Mouse (Mus musculus) liver, embryonic 13.5 days (tissue): ENCODE measurements around the gene Prkaca. TPM values are rescaled to one million over a fixed set of nuclear protein-coding genes. Genes with fewer than 3 reads are reported as not detected.
"Not testable (repeated sequence)": the region's sequence is repeated elsewhere in the genome, so short reads cannot be mapped to it uniquely, and the experiment has no call there.

ENCODE experiments used
- ATAC-seq: fragments of 200-750 bp; cut with Nextera tagmentation; 2 replicates; pipeline ENCODE4 v1.8.0; 2017; ENCODE audit warnings: low read depth, mild to moderate bottlenecking, moderate number of reproducible peaks, moderate library complexity
- DNase-seq: peaks from one replicate; pipeline ENCODE4 v3.0.0; 2022
- H3K27ac ChIP-seq: fragments of 300-500 bp; sonication (generic); 2 replicates; pipeline ENCODE4 v1.5.1; 2015; ENCODE audit warnings: moderate library complexity, mild to moderate bottlenecking, inconsistent platforms
- H3K27me3 ChIP-seq: fragments of 300-500 bp; sonication (generic); 2 replicates; pipeline ENCODE4 v1.6.1; 2015; ENCODE audit warnings: mild to moderate bottlenecking, inconsistent platforms
- H3K36me3 ChIP-seq: fragments of 300-500 bp; sonication (generic); 2 replicates; pipeline ENCODE4 v1.6.1; 2015; ENCODE audit warnings: mild to moderate bottlenecking, inconsistent platforms
- H3K4me1 ChIP-seq: fragments of 300-500 bp; sonication (generic); replicated peaks from 2 replicates; pipeline ENCODE4 v1.6.1; 2015; ENCODE audit warnings: inconsistent platforms
- H3K4me2 ChIP-seq: fragments of 300-500 bp; sonication (generic); 2 replicates; pipeline ENCODE4 v1.6.1; 2015; ENCODE audit warnings: inconsistent platforms, mild to moderate bottlenecking, moderate library complexity
- H3K4me3 ChIP-seq: fragments of 300-500 bp; sonication (generic); replicated peaks from 2 replicates; pipeline ENCODE4 v1.5.1; 2015; ENCODE audit warnings: mild to moderate bottlenecking, inconsistent platforms
- H3K9ac ChIP-seq: fragments of 300-500 bp; sonication (generic); 2 replicates; pipeline ENCODE4 v1.6.1; 2015; ENCODE audit warnings: mild to moderate bottlenecking, inconsistent platforms
- H3K9me3 ChIP-seq: fragments of 300-500 bp; sonication (generic); replicated peaks from 2 replicates; pipeline ENCODE4 v1.6.1; 2016; ENCODE audit warnings: inconsistent platforms
- WGBS: fragments of 180-500 bp; shearing (Covaris S2); methylation state at CpG from one replicate; pipeline ENCODE4 v1.1.7; 2015; ENCODE audit not compliant: insufficient replicate concordance; 5-methylcytosine and 5-hydroxymethylcytosine counted together
- polyA plus RNA-seq: library from polyadenylated mRNA; unstranded; fragments of >200 nt; fragmentation: Nextera tagmentation; extraction: Ambion mirVana; gene quantifications from 2 replicates; pipeline ENCODE4 v1.2.1, GENCODE M21; 2015

Gene Prkaca
- polyA plus RNA-seq, 1 experiment from 2014 or later = 50.5 TPM

GRCm38 (mm10) chr8:83976101-83976630 is 3.4 kb downstream of the Prkaca start:
- DNase-seq = no peak
- 67% methylated on average over 4 of the region's 4 CpGs for WGBS
- Histone ChIP-seq H3K4me1 (peaks cover 62% of the 10 kb centered on the region), H3K27me3 (no peaks in the 10 kb centered on the region), H3K27ac (no peak overlapping the region), H3K4me3 (no peak overlapping the region), H3K9ac (no peak overlapping the region), H3K36me3 (peaks cover 15% of the 10 kb centered on the region), H3K4me2 (no peak overlapping the region), H3K9me3 (no peaks in the 10 kb centered on the region)
- no peak for ATAC-seq

GRCm38 (mm10) chr8:83976779-83977350 is 4.1 kb downstream of the Prkaca start:
- no peak overlapping the region for H3K4me2 ChIP-seq
- H3K4me1 ChIP-seq = peaks cover 55% of the 10 kb centered on the region
- no peaks in the 10 kb centered on the region for H3K9me3 ChIP-seq
- H3K27me3 ChIP-seq = no peaks in the 10 kb centered on the region
- DNase-seq (no peak), ATAC-seq (no peak)
- H3K36me3 ChIP-seq = peaks cover 19% of the 10 kb centered on the region
- 0 out of 2 replicates have a peak overlapping the region, but pooled peaks have one; percentile 35 for H3K27ac ChIP-seq
- H3K4me3 ChIP-seq = no peak overlapping the region
- WGBS = 81% methylated on average over 5 of the region's 5 CpGs
- H3K9ac ChIP-seq = no peak overlapping the region

- Histone ChIP-seq H3K4me2 (no peak overlapping the region), H3K4me1 (peaks cover 55% of the 10 kb centered on the region), H3K27ac (peak overlapping the region; percentile 35), H3K9me3 (no peaks in the 10 kb centered on the region), H3K27me3 (no peaks in the 10 kb centered on the region), H3K9ac (no peak overlapping the region), H3K4me3 (no peak overlapping the region), H3K36me3 (peaks cover 27% of the 10 kb centered on the region)
- 43% methylated on average over 6 of the region's 6 CpGs for WGBS
- ATAC-seq (no peak), DNase-seq (no peak)
Observed at GRCm38 (mm10) chr8:83977646-83978045, 4.9 kb downstream of the Prkaca start.

GRCm38 (mm10) chr8:83978200-83978599 is 5.4 kb downstream of the Prkaca start:
- no peak for ATAC-seq
- DNase-seq = no peak
- Histone ChIP-seq H3K4me3 (no peak overlapping the region), H3K9me3 (no peaks in the 10 kb centered on the region), H3K27me3 (no peaks in the 10 kb centered on the region), H3K27ac (peak overlapping the region; percentile 35; the same call in 1 of the 2 replicates), H3K4me1 (peaks cover 56% of the 10 kb centered on the region), H3K36me3 (peaks cover 32% of the 10 kb centered on the region), H3K9ac (no peak overlapping the region), H3K4me2 (no peak overlapping the region)
- WGBS = 72% methylated on average over 9 of the region's 9 CpGs

- H3K9ac ChIP-seq = no peak overlapping the region
- no peaks in the 10 kb centered on the region for H3K9me3 ChIP-seq
- WGBS = 71% methylated on average over 1 of the region's 1 CpGs
- DNase-seq = no peak
- no peak overlapping the region for H3K27ac ChIP-seq
- ATAC-seq = no peak
- H3K36me3 ChIP-seq = peaks cover 50% of the 10 kb centered on the region
- H3K4me1 ChIP-seq = peaks cover 35% of the 10 kb centered on the region
- no peak overlapping the region for H3K4me3 ChIP-seq
- H3K27me3 ChIP-seq = no peaks in the 10 kb centered on the region
- H3K4me2 ChIP-seq = no peak overlapping the region
Observed at GRCm38 (mm10) chr8:83980250-83980649, 7.5 kb downstream of the Prkaca start.

GRCm38 (mm10) chr8:83980845-83981244 is 8.1 kb downstream of the Prkaca start:
- H3K36me3 ChIP-seq = peaks cover 54% of the 10 kb centered on the region
- H3K4me3 ChIP-seq = no peak overlapping the region
- peaks cover 34% of the 10 kb centered on the region for H3K4me1 ChIP-seq
- H3K4me2 ChIP-seq = no peak overlapping the region
- DNase-seq (no peak), ATAC-seq (no peak)
- H3K27me3 ChIP-seq = no peaks in the 10 kb centered on the region
- H3K9ac ChIP-seq = no peak overlapping the region
- no peak overlapping the region for H3K27ac ChIP-seq
- no peaks in the 10 kb centered on the region for H3K9me3 ChIP-seq
- WGBS = 74% methylated on average over 8 of the region's 8 CpGs

- Histone ChIP-seq H3K9ac (no peak overlapping the region), H3K4me3 (no peak overlapping the region), H3K27ac (no peak overlapping the region), H3K27me3 (no peaks in the 10 kb centered on the region), H3K4me2 (no peak overlapping the region), H3K4me1 (peaks cover 28% of the 10 kb centered on the region), H3K36me3 (peaks cover 61% of the 10 kb centered on the region), H3K9me3 (no peaks in the 10 kb centered on the region)
- ATAC-seq (no peak), DNase-seq (no peak)
- WGBS = 85% methylated on average over 7 of the region's 7 CpGs
Observed at GRCm38 (mm10) chr8:83981533-83981932, 8.7 kb downstream of the Prkaca start.

GRCm38 (mm10) chr8:83982449-83982848 is 9.7 kb downstream of the Prkaca start:
- Histone ChIP-seq H3K9me3 (no peaks in the 10 kb centered on the region), H3K27ac (no peak overlapping the region), H3K4me1 (peaks cover 19% of the 10 kb centered on the region), H3K36me3 (peaks cover 70% of the 10 kb centered on the region), H3K4me3 (no peak overlapping the region), H3K9ac (no peak overlapping the region), H3K4me2 (no peak overlapping the region), H3K27me3 (no peaks in the 10 kb centered on the region)
- ATAC-seq = peak; percentile 80
- DNase-seq = no peak
- 56% methylated on average over 4 of the region's 4 CpGs for WGBS

GRCm38 (mm10) chr8:83983222-83983621 is 10.4 kb downstream of the Prkaca start:
- ATAC-seq, H3K9me3 ChIP-seq, H3K4me2 ChIP-seq, DNase-seq, H3K4me3 ChIP-seq, H3K27ac ChIP-seq, H3K9ac ChIP-seq, H3K27me3 ChIP-seq: not testable (repeated sequence)
- Histone ChIP-seq H3K4me1 (peaks cover 11% of the 10 kb centered on the region), H3K36me3 (peaks cover 78% of the 10 kb centered on the region)
- WGBS = 86% methylated on average over 2 of the region's 2 CpGs

GRCm38 (mm10) chr8:83989243-83989642 is 16.4 kb downstream of the Prkaca start:
- ATAC-seq (no peak), DNase-seq (no peak)
- peaks cover 36% of the 10 kb centered on the region for H3K4me1 ChIP-seq
- H3K27me3 ChIP-seq = no peaks in the 10 kb centered on the region
- no peak overlapping the region for H3K9ac ChIP-seq
- H3K4me3 ChIP-seq = no peak overlapping the region
- H3K9me3 ChIP-seq = no peaks in the 10 kb centered on the region
- H3K4me2 ChIP-seq = no peak overlapping the region
- WGBS = 55% methylated on average over 7 of the region's 7 CpGs
- H3K27ac ChIP-seq = no peak overlapping the region
- H3K36me3 ChIP-seq = peaks cover 75% of the 10 kb centered on the region

- H3K9me3 ChIP-seq = no peaks in the 10 kb centered on the region
- 88% methylated on average over 14 of the region's 14 CpGs for WGBS
Observed at GRCm38 (mm10) chr8:83990170-83990569, 17.4 kb downstream of the Prkaca start.

GRCm38 (mm10) chr8:83992488-83992887 is 19.7 kb downstream of the Prkaca start:
- Histone ChIP-seq H3K4me3 (no peak overlapping the region), H3K36me3 (peaks cover 49% of the 10 kb centered on the region), H3K9ac (peak overlapping the region; percentile 49), H3K9me3 (no peaks in the 10 kb centered on the region), H3K27me3 (no peaks in the 10 kb centered on the region), H3K4me2 (peak overlapping the region; percentile 24; the same call in 1 of the 2 replicates), H3K27ac (peak overlapping the region; percentile 69), H3K4me1 (peaks cover 54% of the 10 kb centered on the region)
- WGBS = 14% methylated on average over 2 of the region's 2 CpGs
- ATAC-seq = peak; percentile 62
- DNase-seq = peak; percentile 53

More at GRCm38 (mm10) chr8:83990170-83990569, 17.4 kb downstream of the Prkaca start:
- H3K4me2 ChIP-seq = no peak overlapping the region
- no peaks in the 10 kb centered on the region for H3K27me3 ChIP-seq
- no peak overlapping the region for H3K27ac ChIP-seq
- H3K36me3 ChIP-seq = peaks cover 71% of the 10 kb centered on the region
- peaks cover 41% of the 10 kb centered on the region for H3K4me1 ChIP-seq
- DNase-seq (no peak), ATAC-seq (no peak)
- H3K9ac ChIP-seq = no peak overlapping the region
- no peak overlapping the region for H3K4me3 ChIP-seq
